Mouse (Mus musculus): ENCODE data around the gene Abl2. TPM values are rescaled to one million over a fixed set of nuclear protein-coding genes. Genes with fewer than 3 reads are reported as not detected.
"Not testable (repeated sequence)": the region's sequence is repeated elsewhere in the genome, so short reads cannot be mapped to it uniquely, and the experiment has no call there.

Gene Abl2
- polyA plus RNA-seq, 1 experiment from 2014 or later: 3.9 TPM

GRCm38 (mm10) chr1:156659906-156660659 lies 101.5 kb downstream of the Abl2 start:
- Histone ChIP-seq H3K27me3 (no peaks in the 10 kb centered on the region), H3K4me2 (peak overlapping the region; percentile 36), H3K9ac (no peak overlapping the region), H3K9me3 (no peaks in the 10 kb centered on the region), H3K27ac (peak overlapping the region; percentile 73), H3K4me3 (no peak overlapping the region), H3K4me1 (0 out of 2 replicates have a peak, but pooled peaks cover 6% of the 10 kb centered on the region), H3K36me3 (no peaks in the 10 kb centered on the region)
- 60% methylated on average over 13 of the region's 13 CpGs for WGBS
- ATAC-seq (ENCODE audit: borderline replicate concordance, extremely low read depth, low FRiP score, low TSS enrichment): peak; percentile 76

GRCm38 (mm10) chr1:156660660-156661236 lies 102.2 kb downstream of the Abl2 start:
- H3K36me3 ChIP-seq, H3K27me3 ChIP-seq, H3K9ac ChIP-seq, H3K9me3 ChIP-seq, H3K4me1 ChIP-seq: not testable (repeated sequence)
- ATAC-seq (ENCODE audit: borderline replicate concordance, extremely low read depth, low FRiP score, low TSS enrichment): peak; percentile 60; the same call in 1 of the 2 replicates
- Histone ChIP-seq H3K27ac (peak overlapping the region; percentile 79), H3K4me3 (0 out of 2 replicates have a peak overlapping the region, but pooled peaks have one; percentile 12), H3K4me2 (peak overlapping the region; percentile 38)
- WGBS: 53% methylated on average over 20 of the region's 21 CpGs

GRCm38 (mm10) chr1:156665777-156666176 lies 107.2 kb downstream of the Abl2 start:
- Histone ChIP-seq H3K4me1 (peaks cover 20% of the 10 kb centered on the region), H3K9ac (no peak overlapping the region), H3K4me2 (no peak overlapping the region), H3K4me3 (no peak overlapping the region), H3K36me3 (no peaks in the 10 kb centered on the region), H3K27ac (no peak overlapping the region), H3K9me3 (no peaks in the 10 kb centered on the region), H3K27me3 (no peaks in the 10 kb centered on the region)
- no peak for ATAC-seq (ENCODE audit: borderline replicate concordance, extremely low read depth, low FRiP score, low TSS enrichment)
- WGBS: 81% methylated on average over 8 of the region's 8 CpGs

DNA sequence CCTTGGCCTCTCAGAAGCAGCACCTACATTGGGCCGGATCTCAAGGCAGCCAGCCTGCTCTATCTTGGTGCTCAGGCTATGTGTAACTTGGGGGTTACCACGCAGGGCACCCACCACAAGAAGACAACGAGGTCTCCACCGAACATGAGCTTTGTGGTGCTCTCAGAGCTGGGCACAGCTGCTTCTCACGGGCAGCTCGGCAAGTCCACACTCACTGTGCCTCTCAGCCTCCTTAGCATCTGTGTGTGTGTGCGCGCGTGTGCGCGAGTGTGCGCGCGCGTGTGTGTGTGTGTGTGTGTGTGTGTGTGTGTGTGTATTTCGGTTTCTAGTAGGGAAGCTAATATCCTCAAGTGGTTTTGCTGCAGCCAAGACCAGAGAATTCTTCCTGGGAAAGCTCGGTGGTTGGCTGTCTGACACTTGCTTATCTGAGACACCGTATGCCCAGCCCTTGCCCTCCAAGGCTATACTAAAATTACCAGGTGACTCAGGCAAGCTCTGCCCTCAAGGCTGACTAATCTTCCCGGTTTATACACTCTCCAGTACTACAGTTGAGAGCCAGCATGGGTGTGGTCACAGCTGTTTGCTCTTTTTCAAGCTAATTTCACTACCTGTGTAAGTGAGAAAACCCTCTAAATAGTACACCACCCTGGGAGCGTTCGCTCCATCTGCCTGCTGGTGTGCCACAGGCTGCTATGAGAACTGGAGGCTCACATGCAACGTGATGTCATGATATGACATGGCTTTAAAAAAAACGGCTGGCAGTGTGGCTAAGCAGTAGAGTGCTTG lies 108.7 kb downstream of the Abl2 start:
- Histone ChIP-seq H3K4me1 (peaks cover 20% of the 10 kb centered on the region), H3K9me3 (no peaks in the 10 kb centered on the region), H3K9ac (no peak overlapping the region), H3K4me3 (no peak overlapping the region), H3K27ac (peak overlapping the region; percentile 46; the same call in 1 of the 2 replicates), H3K4me2 (no peak overlapping the region), H3K27me3 (no peaks in the 10 kb centered on the region), H3K36me3 (no peaks in the 10 kb centered on the region)
- peak; percentile 66; the same call in 1 of the 2 replicates for ATAC-seq (ENCODE audit: borderline replicate concordance, extremely low read depth, low FRiP score, low TSS enrichment)
- WGBS: 66% methylated on average over 23 of the region's 23 CpGs

DNA sequence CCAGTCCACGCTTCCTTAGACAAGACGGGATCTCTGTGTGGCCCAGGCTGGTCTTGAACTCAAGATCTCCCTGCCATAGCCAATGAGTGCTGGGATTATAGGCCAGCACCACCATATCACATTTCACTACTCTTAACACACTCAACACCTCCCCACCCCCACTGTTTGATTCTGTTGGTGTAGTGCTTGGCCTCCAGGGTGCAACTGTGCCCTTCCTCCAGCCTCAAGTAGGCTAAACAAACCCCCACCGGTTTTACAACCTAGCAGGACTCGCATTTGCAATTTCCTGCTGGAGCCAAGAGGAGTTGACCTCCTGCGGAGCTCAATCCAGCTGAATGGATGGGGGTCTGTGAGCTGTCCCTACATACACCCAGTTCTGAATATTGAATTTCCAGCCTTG lies 110.0 kb downstream of the Abl2 start:
- Histone ChIP-seq H3K27ac (no peak overlapping the region), H3K4me2 (no peak overlapping the region), H3K4me3 (no peak overlapping the region), H3K36me3 (no peaks in the 10 kb centered on the region), H3K4me1 (peaks cover 28% of the 10 kb centered on the region), H3K9me3 (no peaks in the 10 kb centered on the region), H3K9ac (no peak overlapping the region), H3K27me3 (no peaks in the 10 kb centered on the region)
- ATAC-seq (ENCODE audit: borderline replicate concordance, extremely low read depth, low FRiP score, low TSS enrichment): no peak
- 25% methylated on average over 5 of the region's 5 CpGs for WGBS

DNA sequence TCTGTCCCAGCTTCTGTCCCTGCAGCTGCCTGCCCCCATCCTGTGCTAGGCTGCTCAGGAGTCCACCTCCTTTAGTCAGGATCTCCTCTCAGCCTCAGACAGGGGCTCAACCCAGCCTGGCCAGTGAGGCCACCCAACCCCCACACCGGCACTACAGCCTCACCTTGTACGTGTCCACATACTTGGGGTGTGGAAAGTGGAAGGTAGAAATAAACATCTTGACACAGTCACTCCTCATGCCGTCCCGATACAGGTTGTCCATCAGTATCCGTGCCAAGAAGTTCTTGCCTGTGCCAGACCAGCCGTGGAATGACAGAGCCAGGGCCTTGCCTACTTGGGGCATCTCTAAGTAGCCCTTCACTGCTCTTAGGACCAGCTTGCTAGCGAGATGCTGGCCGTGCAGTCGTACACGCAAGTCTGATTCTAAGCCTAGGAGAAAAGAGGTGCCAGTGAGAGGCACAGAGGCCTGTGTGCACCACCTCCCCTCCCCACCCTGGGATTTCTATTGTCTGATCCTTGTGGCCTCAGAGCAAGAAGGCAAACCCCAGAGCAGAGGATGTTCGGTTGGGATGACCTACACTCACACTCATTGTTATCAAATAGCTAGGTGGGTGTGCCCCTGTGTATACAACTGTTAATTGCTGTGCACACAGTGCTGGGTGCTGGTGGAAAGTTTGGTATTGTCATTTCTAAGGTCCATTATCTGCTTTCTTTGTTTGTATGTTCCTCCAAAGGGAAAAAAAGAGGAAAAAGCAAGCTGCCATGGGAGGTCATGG lies 110.8 kb downstream of the Abl2 start:
- Histone ChIP-seq H3K9ac (no peak overlapping the region), H3K4me3 (no peak overlapping the region), H3K4me1 (peaks cover 29% of the 10 kb centered on the region), H3K27me3 (no peaks in the 10 kb centered on the region), H3K4me2 (no peak overlapping the region), H3K36me3 (no peaks in the 10 kb centered on the region), H3K27ac (0 out of 2 replicates have a peak overlapping the region, but pooled peaks have one; percentile 1), H3K9me3 (no peaks in the 10 kb centered on the region)
- 32% methylated on average over 11 of the region's 11 CpGs for WGBS
- ATAC-seq (ENCODE audit: borderline replicate concordance, extremely low read depth, low FRiP score, low TSS enrichment): no peak

DNA sequence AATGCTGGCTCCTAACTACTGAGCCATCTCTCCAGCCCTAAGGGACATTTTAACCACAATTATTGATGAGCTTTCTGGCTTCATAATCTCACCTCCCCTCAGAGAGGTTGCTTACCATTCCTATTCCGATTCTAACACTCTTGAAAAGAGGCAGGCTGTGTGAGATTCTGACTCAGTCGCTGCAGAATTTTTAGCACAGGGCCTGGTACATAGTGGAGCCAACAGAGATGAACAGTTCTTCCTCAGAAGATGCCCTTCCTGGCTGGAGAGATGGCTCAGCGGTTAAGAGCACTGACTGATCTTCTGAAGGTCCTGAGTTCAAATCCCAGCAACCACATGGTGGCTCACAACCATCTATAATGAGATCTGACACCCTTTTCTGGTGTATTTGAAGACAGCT lies 113.3 kb downstream of the Abl2 start:
- Histone ChIP-seq H3K4me3 (no peak overlapping the region), H3K9me3 (no peaks in the 10 kb centered on the region), H3K4me1 (peaks cover 32% of the 10 kb centered on the region), H3K27me3 (no peaks in the 10 kb centered on the region), H3K9ac (no peak overlapping the region), H3K4me2 (no peak overlapping the region), H3K27ac (no peak overlapping the region), H3K36me3 (no peaks in the 10 kb centered on the region)
- WGBS: 90% methylated on average over 3 of the region's 3 CpGs
- no peak for ATAC-seq (ENCODE audit: borderline replicate concordance, extremely low read depth, low FRiP score, low TSS enrichment)

DNA sequence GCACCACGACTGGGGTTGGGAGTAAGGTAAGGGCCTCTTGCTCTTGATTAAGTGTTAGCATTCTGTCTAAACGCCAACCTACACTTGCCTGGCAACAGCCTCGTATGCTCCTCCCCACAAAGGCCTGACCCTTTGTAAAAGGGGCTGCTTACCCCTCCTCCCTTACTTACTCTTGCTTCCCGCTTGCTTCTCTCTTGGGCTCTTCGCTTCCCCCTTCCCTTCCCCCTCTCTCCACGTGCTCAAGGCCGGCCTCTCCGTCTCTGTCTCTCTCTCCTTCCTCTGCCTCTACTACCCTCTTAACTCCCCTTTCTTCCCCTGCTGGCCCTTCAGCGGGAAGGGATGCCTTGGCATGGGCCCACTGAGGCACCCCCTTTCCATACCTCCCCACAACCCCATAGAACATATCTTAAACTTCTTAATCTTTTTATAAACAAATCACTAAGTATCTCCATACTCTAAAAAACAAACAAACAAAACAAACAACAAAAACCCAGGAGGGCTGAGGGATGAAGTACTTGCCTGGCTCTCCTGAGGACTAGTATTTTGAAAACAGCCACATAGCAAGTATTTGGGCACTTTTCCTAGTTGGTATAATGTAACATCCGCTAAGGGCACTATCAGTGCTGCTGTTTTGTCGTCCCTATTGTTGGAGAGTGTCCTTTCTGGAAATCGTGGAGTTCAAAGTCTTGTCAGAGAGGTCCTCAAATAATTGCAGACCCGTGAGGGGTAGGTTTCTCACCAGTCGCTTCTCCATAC lies 114.3 kb downstream of the Abl2 start:
- H3K4me1 ChIP-seq: peaks cover 29% of the 10 kb centered on the region
- ATAC-seq (ENCODE audit: borderline replicate concordance, extremely low read depth, low FRiP score, low TSS enrichment): no peak; the same call in 1 of the 2 replicates
- no peaks in the 10 kb centered on the region for H3K27me3 ChIP-seq
- 11% methylated on average over 14 of the region's 14 CpGs for WGBS
- no peak overlapping the region; the same call in 1 of the 2 replicates for H3K27ac ChIP-seq
- H3K4me3 ChIP-seq: peak overlapping the region; percentile 65
- peak overlapping the region; percentile 60 for H3K9ac ChIP-seq
- H3K9me3 ChIP-seq: no peaks in the 10 kb centered on the region
- peak overlapping the region; percentile 98 for H3K4me2 ChIP-seq
- no peaks in the 10 kb centered on the region for H3K36me3 ChIP-seq

DNA sequence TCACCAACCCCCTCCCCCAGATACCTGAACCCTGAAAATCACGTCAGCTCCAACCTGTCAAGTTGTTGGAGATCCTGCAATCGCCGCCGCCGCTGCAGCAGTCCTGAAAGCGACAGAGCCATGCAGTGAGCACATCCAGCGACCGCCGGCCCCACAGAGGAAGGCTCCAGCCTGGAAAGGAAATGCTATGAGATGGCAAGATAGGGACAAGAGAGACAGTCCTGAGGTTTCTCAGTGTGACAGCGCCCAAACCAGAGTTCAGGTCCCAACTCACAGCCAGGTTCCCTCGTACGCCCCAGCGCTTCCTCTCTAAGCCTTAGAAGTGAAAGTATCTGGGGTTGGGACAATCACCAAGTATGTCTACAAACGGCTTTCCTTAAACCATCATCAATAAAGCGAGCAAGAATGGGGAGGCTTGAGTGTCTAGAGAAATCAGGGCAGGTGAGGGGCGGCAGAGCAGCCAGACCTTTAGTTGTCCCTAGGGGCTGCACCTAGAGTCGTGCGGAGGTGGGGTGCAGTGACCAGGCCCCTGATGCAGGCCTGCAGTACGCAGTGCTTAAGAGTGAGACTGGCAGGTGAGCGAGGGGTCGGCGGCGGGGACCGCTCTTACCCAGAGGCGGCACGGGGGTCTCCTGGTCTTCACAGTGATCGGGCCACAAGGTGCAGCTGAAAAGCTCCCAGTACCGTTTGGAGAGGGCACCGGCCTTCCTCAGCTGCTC lies 115.0 kb downstream of the Abl2 start:
- H3K27ac ChIP-seq: peak overlapping the region; percentile 15; the same call in 1 of the 2 replicates
- H3K27me3 ChIP-seq: no peaks in the 10 kb centered on the region
- H3K9me3 ChIP-seq: no peaks in the 10 kb centered on the region
- peaks cover 24% of the 10 kb centered on the region for H3K4me1 ChIP-seq
- peak overlapping the region; percentile 65 for H3K4me3 ChIP-seq
- H3K4me2 ChIP-seq: peak overlapping the region; percentile 98
- H3K9ac ChIP-seq: peak overlapping the region; percentile 60
- no peaks in the 10 kb centered on the region for H3K36me3 ChIP-seq
- peak; percentile 31; the same call in 1 of the 2 replicates for ATAC-seq (ENCODE audit: borderline replicate concordance, extremely low read depth, low FRiP score, low TSS enrichment)
- 1% methylated on average over 29 of the region's 29 CpGs for WGBS

- no peaks in the 10 kb centered on the region for H3K9me3 ChIP-seq
- ATAC-seq (ENCODE audit: borderline replicate concordance, extremely low read depth, low FRiP score, low TSS enrichment): peak; percentile 87
- no peaks in the 10 kb centered on the region for H3K27me3 ChIP-seq
- H3K27ac ChIP-seq: peak within 1 kb of the TSS; percentile 31
- peaks cover 17% of the 10 kb centered on the region for H3K4me1 ChIP-seq
- peak within 1 kb of the TSS; percentile 98 for H3K4me2 ChIP-seq
- peaks cover 4% of the 10 kb centered on the region; the same call in 1 of the 2 replicates for H3K36me3 ChIP-seq
- H3K4me3 ChIP-seq: peak within 1 kb of the TSS; percentile 65
- WGBS: 5% methylated on average over 37 of the region's 37 CpGs
- H3K9ac ChIP-seq: peak within 1 kb of the TSS; percentile 60
Observed at GRCm38 (mm10) chr1:156674195-156675000, 115.8 kb downstream of the Abl2 start, which contains the start of gene Tor3a. Gene Tor3a (minus strand): TSS chr1:156674356.

Measured in lung, embryonic 15.5 days (tissue).